Mouse (Mus musculus) hindbrain, embryonic 14.5 days (tissue): ENCODE measurements around the gene Igfbp6. TPM values are rescaled to one million over a fixed set of nuclear protein-coding genes. Genes with fewer than 3 reads are reported as not detected.
A peak's percentile ranks its signal among the peaks of the same experiment; 100 is the strongest.

Source experiments
- ATAC-seq: fragments of 200-750 bp; cut with Nextera tagmentation; 2 replicates; pipeline ENCODE4 v1.8.0; 2017; ENCODE audit warnings: moderate number of reproducible peaks, mild to moderate bottlenecking, moderate TSS enrichment, moderate library complexity; ENCODE audit not compliant: low FRiP score
- DNase-seq: peaks from one replicate; pipeline ENCODE4 v3.0.0-alpha.2; 2015; ENCODE audit warnings: low spot score
- H3K27ac ChIP-seq: fragments of 300-500 bp; sonication (generic); 2 replicates; pipeline ENCODE4 v1.5.1; 2014; ENCODE audit warnings: mild to moderate bottlenecking, moderate library complexity
- H3K27me3 ChIP-seq: fragments of 300-500 bp; sonication (generic); 2 replicates; pipeline ENCODE4 v1.6.1; 2014; ENCODE audit warnings: mild to moderate bottlenecking, low read length, mixed read lengths; ENCODE audit not compliant: control insufficient read depth, insufficient read depth
- H3K36me3 ChIP-seq: fragments of 300-500 bp; sonication (generic); replicated peaks from 2 replicates; pipeline ENCODE4 v1.6.1; 2014; ENCODE audit not compliant: control insufficient read depth, insufficient read depth
- H3K4me1 ChIP-seq: fragments of 300-500 bp; sonication (generic); replicated peaks from 2 replicates; pipeline ENCODE4 v1.6.1; 2014; ENCODE audit warnings: antibody characterized with exemption, low read length, mixed read lengths; ENCODE audit not compliant: control insufficient read depth, insufficient read depth
- H3K4me2 ChIP-seq: fragments of 300-500 bp; sonication (generic); replicated peaks from 2 replicates; pipeline ENCODE4 v1.6.1; 2014; ENCODE audit warnings: mild to moderate bottlenecking, moderate library complexity
- H3K4me3 ChIP-seq: fragments of 300-500 bp; sonication (generic); replicated peaks from 2 replicates; pipeline ENCODE4 v1.5.1; 2014; ENCODE audit warnings: mild to moderate bottlenecking, low read length
- H3K9ac ChIP-seq: fragments of 300-500 bp; sonication (generic); 2 replicates; pipeline ENCODE4 v1.6.1; 2014
- H3K9me3 ChIP-seq: fragments of 300-500 bp; sonication (generic); 2 replicates; pipeline ENCODE4 v1.6.1; 2016; ENCODE audit warnings: low read length; ENCODE audit not compliant: control insufficient read depth
- WGBS: fragments of 180-500 bp; shearing (Covaris S2); extraction: QIAGEN DNeasy Blood & Tissue Kit; methylation state at CpG from one replicate; pipeline ENCODE4 v1.1.7; 2014; 5-methylcytosine and 5-hydroxymethylcytosine counted together
- polyA plus RNA-seq: library from polyadenylated mRNA; unstranded; fragments of >200 nt; fragmentation: Nextera tagmentation; extraction: Ambion mirVana; gene quantifications from 2 replicates; pipeline ENCODE4 v1.2.1, GENCODE M21; 2014

Igfbp6 gene
- 1.8 and 1.9 TPM in 2 replicates for polyA plus RNA-seq

- H3K4me3 ChIP-seq: no peak within 1 kb of the TSS
- no peak within 1 kb of the TSS for H3K27ac ChIP-seq
- ATAC-seq: no peak
- no peaks in the 10 kb centered on the region for H3K9me3 ChIP-seq
- H3K36me3 ChIP-seq: no peaks in the 10 kb centered on the region
- H3K27me3 ChIP-seq: peaks cover 32% of the 10 kb centered on the region
- DNase-seq: no peak
- no peaks in the 10 kb centered on the region for H3K4me1 ChIP-seq
- H3K4me2 ChIP-seq: peak within 1 kb of the TSS; percentile 31
- H3K9ac ChIP-seq: peak within 1 kb of the TSS; percentile 34
- 3% methylated on average over 22 of the region's 22 CpGs for WGBS
These were observed at the start of gene Igfbp6 for GRCm38 (mm10) chr15:102144274-102144711. Gene Igfbp6 (plus strand): TSS chr15:102144362.

- ATAC-seq: no peak
- H3K27me3 ChIP-seq: no peaks in the 10 kb centered on the region
- DNase-seq: no peak
- no peak overlapping the region for H3K4me2 ChIP-seq
- H3K9me3 ChIP-seq: no peaks in the 10 kb centered on the region
- H3K4me3 ChIP-seq: no peak overlapping the region
- no peak overlapping the region for H3K27ac ChIP-seq
- 89% methylated on average over 16 of the region's 16 CpGs for WGBS
- peaks cover 81% of the 10 kb centered on the region for H3K36me3 ChIP-seq
- H3K4me1 ChIP-seq: peaks cover 2% of the 10 kb centered on the region
- H3K9ac ChIP-seq: no peak overlapping the region
These were observed 49.2 kb upstream of the Igfbp6 start for GRCm38 (mm10) chr15:102094988-102095387.

DNA sequence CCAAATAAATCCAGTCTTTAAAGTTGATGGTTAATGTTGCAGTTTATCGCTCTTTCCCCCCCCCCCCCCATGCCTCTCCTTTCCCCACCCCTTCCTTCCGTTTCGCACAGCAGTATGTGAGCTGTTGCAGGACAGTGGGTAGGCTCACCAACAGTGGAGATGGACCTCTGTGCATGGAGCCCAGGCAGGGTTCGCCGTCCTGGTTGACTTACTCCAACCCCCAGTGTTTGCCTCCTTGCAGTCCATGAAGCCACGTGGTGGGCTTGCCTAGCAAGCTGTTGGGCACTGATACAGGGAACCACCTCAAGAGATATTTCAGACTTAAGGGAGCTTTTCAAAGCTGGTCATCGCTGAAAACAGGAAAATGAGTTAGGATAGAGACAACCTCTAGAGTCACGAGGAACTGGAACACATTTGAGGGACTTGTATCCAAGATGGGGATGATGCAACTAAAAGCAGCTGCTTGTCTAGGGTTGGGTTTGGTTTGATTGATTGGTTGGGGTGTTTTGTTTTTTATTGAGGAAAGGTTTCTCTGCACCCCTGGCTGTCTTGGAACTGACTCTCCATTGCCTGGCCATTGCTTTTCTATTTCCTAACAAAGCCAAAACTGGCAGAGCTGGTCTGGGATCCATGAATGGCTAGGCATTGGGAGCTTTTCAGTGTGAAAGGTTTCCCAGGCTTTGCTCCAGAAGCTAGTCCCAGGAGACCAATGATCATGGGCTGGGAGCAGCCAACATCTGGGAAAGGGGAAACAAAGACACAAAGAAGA is 46.8 kb upstream of the Igfbp6 start:
- Histone ChIP-seq H3K4me3 (no peak overlapping the region), H3K36me3 (peaks cover 57% of the 10 kb centered on the region), H3K4me2 (no peak overlapping the region), H3K4me1 (peaks cover 19% of the 10 kb centered on the region), H3K9ac (no peak overlapping the region), H3K27ac (no peak overlapping the region), H3K9me3 (no peaks in the 10 kb centered on the region), H3K27me3 (0 out of 2 replicates have a peak, but pooled peaks cover 7% of the 10 kb centered on the region)
- DNase-seq (no peak), ATAC-seq (no peak)
- 76% methylated on average over 7 of the region's 8 CpGs for WGBS

DNA sequence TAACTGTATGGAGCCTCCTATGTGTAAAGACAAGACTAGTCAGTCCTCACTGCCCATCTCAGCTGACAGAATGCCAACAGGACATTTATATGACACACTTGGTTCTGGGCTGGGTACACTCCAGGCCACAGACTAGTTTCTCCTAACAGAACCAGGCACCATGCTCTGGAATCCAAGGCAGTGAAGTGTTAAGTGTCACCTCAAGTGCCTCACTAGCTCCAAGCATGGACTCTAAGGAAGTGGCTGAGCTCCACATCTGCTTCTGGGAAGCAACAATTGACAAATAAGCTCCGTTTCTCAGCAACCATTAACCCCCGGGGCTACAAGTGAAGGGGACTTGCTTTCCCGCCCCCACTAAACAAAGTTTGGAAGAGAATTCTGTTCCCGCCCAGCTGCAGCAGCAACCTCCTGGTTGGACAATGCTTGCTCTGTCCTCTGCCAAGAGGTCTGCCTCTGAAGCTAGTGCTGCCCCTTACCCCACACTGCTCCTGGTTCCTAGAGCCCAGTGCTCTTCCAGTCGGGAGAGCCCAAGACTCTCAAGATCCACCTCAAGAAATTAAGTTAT is 46.1 kb upstream of the Igfbp6 start:
- DNase-seq (no peak), ATAC-seq (no peak)
- H3K4me3 ChIP-seq: no peak overlapping the region
- H3K4me2 ChIP-seq: no peak overlapping the region
- peaks cover 26% of the 10 kb centered on the region for H3K4me1 ChIP-seq
- no peaks in the 10 kb centered on the region for H3K9me3 ChIP-seq
- no peak overlapping the region for H3K27ac ChIP-seq
- H3K9ac ChIP-seq: no peak overlapping the region
- peaks cover 50% of the 10 kb centered on the region for H3K36me3 ChIP-seq
- WGBS: 28% methylated on average over 5 of the region's 5 CpGs
- H3K27me3 ChIP-seq: 0 out of 2 replicates have a peak, but pooled peaks cover 7% of the 10 kb centered on the region

DNA sequence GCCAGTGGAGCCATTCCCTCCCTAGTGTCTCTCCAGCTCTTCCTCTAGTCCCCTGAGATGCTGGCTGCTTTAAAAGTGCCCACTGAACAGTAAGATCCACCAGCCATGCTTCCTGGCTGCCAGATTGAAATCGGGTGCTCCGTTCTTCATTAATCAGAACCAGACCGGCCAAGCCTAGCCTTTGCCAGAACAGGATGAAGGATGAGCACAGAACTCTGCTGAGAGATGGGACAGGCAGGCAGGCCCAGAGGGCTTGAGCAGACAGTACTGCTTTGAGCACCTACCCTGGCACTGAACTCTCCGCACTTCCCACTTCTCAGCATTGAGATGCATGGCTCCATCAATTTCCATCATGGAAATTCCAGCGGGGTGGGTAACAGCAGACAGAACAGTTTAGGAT is 44.9 kb upstream of the Igfbp6 start:
- Histone ChIP-seq H3K9ac (no peak overlapping the region), H3K27me3 (0 out of 2 replicates have a peak, but pooled peaks cover 7% of the 10 kb centered on the region), H3K9me3 (no peaks in the 10 kb centered on the region), H3K36me3 (peaks cover 38% of the 10 kb centered on the region), H3K4me3 (no peak overlapping the region), H3K4me1 (peaks cover 31% of the 10 kb centered on the region), H3K27ac (no peak overlapping the region), H3K4me2 (peak overlapping the region; percentile 75; the same call in 1 of the 2 replicates)
- 44% methylated on average over 5 of the region's 5 CpGs for WGBS
- ATAC-seq: no peak
- no peak for DNase-seq

GRCm38 (mm10) chr15:102099771-102100160 is 44.4 kb upstream of the Igfbp6 start:
- H3K27ac ChIP-seq: no peak overlapping the region
- DNase-seq (no peak), ATAC-seq (no peak)
- peaks cover 31% of the 10 kb centered on the region for H3K4me1 ChIP-seq
- H3K4me2 ChIP-seq: peak overlapping the region; percentile 75
- H3K9ac ChIP-seq: peak overlapping the region; percentile 64
- 0 out of 2 replicates have a peak, but pooled peaks cover 7% of the 10 kb centered on the region for H3K27me3 ChIP-seq
- peaks cover 33% of the 10 kb centered on the region for H3K36me3 ChIP-seq
- H3K4me3 ChIP-seq: peak overlapping the region; percentile 43
- H3K9me3 ChIP-seq: no peaks in the 10 kb centered on the region
- WGBS: 25% methylated on average over 8 of the region's 8 CpGs

DNA sequence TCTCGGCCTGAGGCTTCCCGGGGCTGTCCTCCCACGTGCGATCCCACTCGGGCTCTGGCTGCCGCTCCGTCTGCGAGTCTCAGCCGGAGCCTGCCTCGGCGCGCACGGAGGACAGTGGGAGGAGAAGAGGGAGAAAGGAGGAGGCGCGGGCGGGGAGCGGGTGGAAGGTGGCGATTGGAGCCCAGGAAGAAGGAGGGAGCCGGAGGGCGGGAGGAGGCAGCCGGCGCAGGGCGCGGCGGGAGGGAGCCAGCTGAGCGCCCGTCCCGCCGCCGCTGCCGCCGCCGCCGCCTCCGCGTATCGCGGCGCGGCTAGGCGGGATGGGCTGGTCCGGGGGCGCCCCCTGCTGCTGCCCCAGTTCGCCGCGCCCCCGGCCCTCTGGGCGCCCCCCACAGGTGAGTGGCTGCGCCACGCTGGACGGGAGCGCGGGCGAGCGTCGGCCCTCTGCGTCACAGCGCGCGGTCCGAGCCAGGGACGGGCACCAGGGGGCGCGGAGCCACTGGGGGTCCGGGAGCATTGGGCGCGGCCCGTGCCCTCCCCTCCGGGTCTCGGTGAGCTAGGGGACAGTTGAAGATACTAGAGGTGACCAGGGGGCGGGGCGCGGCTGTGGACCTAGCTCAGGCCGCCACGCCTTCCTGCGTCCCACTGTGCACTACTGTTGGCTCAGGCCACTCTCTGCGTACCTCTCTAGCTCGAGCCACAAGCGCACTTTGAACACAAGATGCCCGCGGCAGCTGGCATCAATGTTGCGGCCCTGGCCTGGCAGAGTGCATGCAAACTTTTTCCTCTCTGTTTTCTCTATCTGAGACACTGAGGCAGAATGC is 43.8 kb upstream of the Igfbp6 start, which contains the start of gene Tns2:
TSS of gene Tns2 (plus strand) at position 253 of the 821 bp plus-strand sequence.
- peak within 1 kb of the TSS; percentile 64 for H3K9ac ChIP-seq
- H3K27ac ChIP-seq: peak within 1 kb of the TSS; percentile 52
- peak within 1 kb of the TSS; percentile 43 for H3K4me3 ChIP-seq
- no peaks in the 10 kb centered on the region for H3K9me3 ChIP-seq
- peak; percentile 49 for ATAC-seq
- peak within 1 kb of the TSS; percentile 75 for H3K4me2 ChIP-seq
- H3K4me1 ChIP-seq: peaks cover 31% of the 10 kb centered on the region
- peaks cover 8% of the 10 kb centered on the region; the same call in 1 of the 2 replicates for H3K27me3 ChIP-seq
- H3K36me3 ChIP-seq: peaks cover 27% of the 10 kb centered on the region
- whole genome bisulfite sequencing: 1% methylated on average over 62 of the region's 82 CpGs
- DNase-seq: peak; percentile 52

GRCm38 (mm10) chr15:102100996-102101671 is 43.0 kb upstream of the Igfbp6 start:
- H3K27ac ChIP-seq: peak overlapping the region; percentile 52
- peak overlapping the region; percentile 64; the same call in 1 of the 2 replicates for H3K9ac ChIP-seq
- H3K27me3 ChIP-seq: peaks cover 16% of the 10 kb centered on the region
- H3K4me2 ChIP-seq: peak overlapping the region; percentile 75
- peaks cover 36% of the 10 kb centered on the region for H3K4me1 ChIP-seq
- ATAC-seq (no peak), DNase-seq (no peak)
- H3K4me3 ChIP-seq: peak overlapping the region; percentile 43
- H3K36me3 ChIP-seq: peaks cover 19% of the 10 kb centered on the region
- 23% methylated on average over 10 of the region's 10 CpGs for WGBS
- H3K9me3 ChIP-seq: no peaks in the 10 kb centered on the region
